Mouse (Mus musculus) gastrocnemius, postnatal 10 days (tissue): ENCODE measurements at regions not wholly inside any gene's neighbourhood (a gene's known extent, or its start where the extent isn't known, plus 50 kb on each side); places are given as distances from the start of the nearest gene placed in this dataset.
A peak's percentile ranks its signal among the peaks of the same experiment; 100 is the strongest.

Source experiments
- DNase-seq: peaks from one replicate; pipeline ENCODE4 v3.0.0; 2021; ENCODE audit warnings: mixed read lengths

DNA sequence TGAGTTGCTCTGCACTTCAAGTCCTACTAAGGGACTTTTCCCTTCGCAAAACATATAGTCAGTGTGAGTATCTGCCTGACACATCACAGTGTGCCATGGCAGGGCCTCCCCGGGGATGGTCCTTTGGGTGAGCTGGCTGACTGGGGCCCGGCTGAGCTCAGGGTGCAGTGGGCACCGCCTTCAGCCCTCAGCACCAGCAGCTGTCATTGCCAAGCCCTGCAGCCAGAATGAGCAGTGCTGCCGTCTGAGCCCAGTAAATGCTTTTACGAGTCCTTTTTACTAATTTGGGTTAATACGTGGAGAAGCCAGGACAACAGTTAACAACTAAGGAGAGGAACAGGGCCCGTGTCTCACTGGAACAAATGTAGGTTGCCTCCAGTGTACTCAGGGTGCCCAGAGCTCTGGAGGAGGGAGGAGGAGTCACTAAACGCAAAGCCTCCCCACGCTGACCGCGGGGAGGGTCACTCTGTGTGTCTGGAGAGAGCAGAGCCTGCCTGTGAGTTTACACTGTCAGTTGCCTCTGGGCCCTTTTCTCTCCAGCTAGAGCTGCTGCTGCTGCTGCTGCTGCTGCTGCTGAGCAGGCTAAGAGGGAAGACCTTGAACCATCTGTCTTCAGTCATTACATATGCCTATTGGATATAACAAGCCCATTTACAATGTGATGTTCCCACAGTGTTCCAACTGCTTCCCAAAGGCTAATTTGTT lies 60.1 kb upstream of the Vps8 start:
- DNase-seq: no peak

DNA sequence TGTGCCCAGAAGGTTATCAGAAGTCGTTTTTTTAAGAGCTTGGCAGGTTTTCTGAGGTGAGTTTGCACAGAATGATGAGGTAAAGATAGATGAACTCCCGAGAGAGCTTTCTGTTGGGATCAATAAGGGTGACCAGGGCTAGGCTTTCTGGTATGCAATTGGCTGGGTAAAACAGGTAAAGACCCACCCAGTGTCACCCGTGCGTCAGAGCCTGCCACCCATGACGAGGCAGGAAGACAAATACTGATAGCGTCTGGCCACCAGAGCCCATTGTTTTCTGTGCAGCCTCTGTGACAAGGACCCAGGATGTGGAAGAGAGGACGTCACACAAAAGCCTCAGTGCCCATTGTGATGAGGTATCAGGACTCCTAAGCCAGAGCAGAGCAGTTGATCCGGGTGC lies 58.0 kb upstream of the Vps8 start:
- DNase-seq: no peak

DNA sequence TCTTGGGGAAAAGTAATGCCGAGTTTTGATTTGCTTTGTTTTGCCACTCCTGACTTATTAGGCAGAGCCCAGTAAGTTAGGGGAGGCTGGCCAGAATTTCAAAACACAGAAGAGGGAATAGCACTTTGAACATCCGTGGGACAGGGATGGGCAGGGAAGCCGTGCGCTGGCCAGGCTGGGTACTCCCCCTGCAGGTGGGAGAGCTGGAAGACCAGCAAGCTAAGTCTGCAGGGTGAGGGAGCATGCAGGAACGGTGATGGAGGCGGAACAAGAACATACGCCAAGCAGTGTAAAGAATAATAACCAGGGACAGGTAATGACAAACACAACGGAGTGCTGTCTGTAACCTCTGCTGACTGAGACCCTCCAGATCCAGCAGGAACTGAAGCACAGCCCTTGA lies 55.5 kb upstream of the Vps8 start:
- peak; percentile 39 for DNase-seq

DNA sequence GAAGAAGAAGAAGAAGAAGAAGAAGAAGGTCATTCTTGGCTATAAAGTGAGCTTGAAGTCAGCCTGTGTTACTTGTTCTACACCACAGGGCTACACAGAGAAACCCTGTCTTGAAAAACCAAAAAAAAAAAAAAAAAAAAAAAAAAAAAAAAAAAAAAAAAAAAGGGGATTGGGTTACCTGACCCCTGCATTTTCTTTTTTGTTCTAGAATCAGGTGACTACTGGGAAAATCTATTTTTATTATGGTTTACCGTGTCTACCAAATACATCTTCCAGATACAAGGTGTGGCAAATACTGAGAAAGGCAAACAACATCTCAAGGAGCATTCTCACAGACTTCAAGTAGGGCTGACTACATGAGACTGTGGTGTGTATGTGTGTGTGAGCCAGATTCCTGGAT lies 54.1 kb upstream of the Vps8 start:
- DNase-seq: no peak

GRCm38 (mm10) chr16:21369569-21370512 lies 53.1 kb upstream of the Vps8 start:
- DNase-seq: no peak
